Mouse (Mus musculus): ENCODE measurements around the gene Suz12. TPM values are rescaled to one million over a fixed set of nuclear protein-coding genes. Genes with fewer than 3 reads are reported as not detected.
"Not testable (repeated sequence)": the region's sequence is repeated elsewhere in the genome, so short reads cannot be mapped to it uniquely, and the experiment has no call there.

Suz12 gene
- polyA plus RNA-seq, 1 experiment from 2014 or later = 27.5 TPM

DNA sequence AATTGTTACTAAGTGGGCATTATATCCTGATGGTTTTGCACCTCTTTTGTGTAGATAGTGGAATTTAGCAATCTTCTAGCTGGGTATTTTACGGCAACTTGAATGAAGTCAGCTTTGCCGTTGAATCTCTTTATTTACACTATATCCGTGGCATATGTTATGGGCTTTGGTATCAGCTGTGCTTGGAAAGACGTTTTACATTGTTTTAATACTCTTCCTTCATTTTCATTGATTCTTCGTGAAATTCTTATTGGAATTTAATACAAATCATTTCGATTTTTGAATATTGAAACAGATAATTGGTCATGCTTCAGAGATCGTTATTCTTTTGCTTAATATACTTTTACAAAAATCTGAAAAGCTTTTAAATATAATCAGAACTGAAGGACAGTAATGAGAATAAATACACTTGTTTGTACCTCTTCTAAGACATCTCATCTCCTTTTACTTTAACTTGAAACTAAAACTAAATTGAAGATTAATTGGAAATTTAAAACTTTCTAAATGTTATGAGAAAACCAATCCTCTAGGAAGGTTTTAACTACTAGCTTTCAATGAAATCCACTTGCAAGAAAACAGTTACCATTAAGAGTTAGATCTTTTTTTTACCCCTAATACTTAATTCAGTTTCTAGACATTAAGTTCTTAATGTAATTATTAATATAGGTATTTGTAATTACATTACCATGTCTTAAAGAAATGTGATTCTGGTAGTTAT lies 1.5 kb downstream of the Suz12 start:
- H3K4me1 ChIP-seq (ENCODE audit: control insufficient read depth, insufficient read depth, low read length) = no peaks in the 10 kb centered on the region
- peak overlapping the region; percentile 53 for H3K4me2 ChIP-seq (ENCODE audit: low read depth, low read length)
- peak; percentile 24 for DNase-seq (ENCODE audit: low spot score)
- no peak for ATAC-seq (replicated peaks; ENCODE audit: insufficient number of reproducible peaks, low FRiP score, low TSS enrichment, low read depth)
- no peaks in the 10 kb centered on the region for H3K36me3 ChIP-seq (replicated peaks; ENCODE audit: control insufficient read depth, insufficient read depth, low read depth, low read length)
- 5% methylated on average over 7 of the region's 7 CpGs for WGBS
- H3K9me3 ChIP-seq (replicated peaks; ENCODE audit: control insufficient read depth, low read length) = no peaks in the 10 kb centered on the region
- peak overlapping the region; percentile 97 for H3K4me3 ChIP-seq (ENCODE audit: low read depth, low read length)
- H3K27me3 ChIP-seq (ENCODE audit: control insufficient read depth, insufficient read depth, low read length) = no peaks in the 10 kb centered on the region
- H3K27ac ChIP-seq (replicated peaks; ENCODE audit: low read depth, low read length) = no peak overlapping the region
- H3K9ac ChIP-seq (replicated peaks; ENCODE audit: low read length) = no peak overlapping the region; the same call in 1 of the 2 replicates

GRCm38 (mm10) chr11:80016533-80016932 lies 23.6 kb downstream of the Suz12 start:
- not testable (repeated sequence) for H3K27ac ChIP-seq (replicated peaks; ENCODE audit: low read depth, low read length); H3K4me1 ChIP-seq (ENCODE audit: control insufficient read depth, insufficient read depth, low read length); H3K27me3 ChIP-seq (ENCODE audit: control insufficient read depth, insufficient read depth, low read length); H3K4me3 ChIP-seq (ENCODE audit: low read depth, low read length); H3K36me3 ChIP-seq (replicated peaks; ENCODE audit: control insufficient read depth, insufficient read depth, low read depth, low read length); H3K4me2 ChIP-seq (ENCODE audit: low read depth, low read length); ATAC-seq (replicated peaks; ENCODE audit: insufficient number of reproducible peaks, low FRiP score, low TSS enrichment, low read depth); H3K9me3 ChIP-seq (replicated peaks; ENCODE audit: control insufficient read depth, low read length); DNase-seq (ENCODE audit: low spot score); H3K9ac ChIP-seq (replicated peaks; ENCODE audit: low read length)
- 91% methylated on average over 3 of the region's 5 CpGs for whole genome bisulfite sequencing

GRCm38 (mm10) chr11:80019792-80020191 lies 26.9 kb downstream of the Suz12 start:
- Histone ChIP-seq H3K9me3 (replicated peaks; ENCODE audit: control insufficient read depth, low read length) (no peaks in the 10 kb centered on the region), H3K4me3 (ENCODE audit: low read depth, low read length) (no peak overlapping the region), H3K9ac (replicated peaks; ENCODE audit: low read length) (no peak overlapping the region), H3K4me1 (ENCODE audit: control insufficient read depth, insufficient read depth, low read length) (no peaks in the 10 kb centered on the region), H3K36me3 (replicated peaks; ENCODE audit: control insufficient read depth, insufficient read depth, low read depth, low read length) (peaks cover 2% of the 10 kb centered on the region), H3K27me3 (ENCODE audit: control insufficient read depth, insufficient read depth, low read length) (no peaks in the 10 kb centered on the region), H3K27ac (replicated peaks; ENCODE audit: low read depth, low read length) (no peak overlapping the region), H3K4me2 (ENCODE audit: low read depth, low read length) (no peak overlapping the region)
- ATAC-seq (replicated peaks; ENCODE audit: insufficient number of reproducible peaks, low FRiP score, low TSS enrichment, low read depth) (no peak), DNase-seq (ENCODE audit: low spot score) (no peak)
- WGBS = 88% methylated on average over 1 of the region's 1 CpGs

DNA sequence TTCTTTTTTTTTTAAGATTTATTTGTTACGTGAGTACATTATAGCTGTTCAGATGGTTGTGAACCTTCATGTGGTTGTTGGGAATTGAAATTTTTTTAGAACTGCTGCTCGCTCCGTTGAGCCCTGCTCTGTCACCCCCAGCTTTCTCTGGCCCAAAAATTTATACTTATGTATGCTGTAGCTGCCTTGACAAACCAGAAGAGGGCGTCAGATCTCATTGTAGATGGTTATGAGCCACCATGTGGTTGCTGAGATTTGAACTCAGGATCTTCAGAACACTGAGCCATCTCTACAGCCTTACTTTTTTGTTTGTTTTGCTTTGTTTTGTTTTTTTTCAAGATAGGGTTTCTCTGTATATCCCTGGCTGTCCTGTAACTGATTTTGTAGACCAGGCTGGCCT lies 28.4 kb downstream of the Suz12 start:
- no peaks in the 10 kb centered on the region for H3K9me3 ChIP-seq (replicated peaks; ENCODE audit: control insufficient read depth, low read length)
- H3K27ac ChIP-seq (replicated peaks; ENCODE audit: low read depth, low read length) = no peak overlapping the region
- peaks cover 4% of the 10 kb centered on the region for H3K36me3 ChIP-seq (replicated peaks; ENCODE audit: control insufficient read depth, insufficient read depth, low read depth, low read length)
- H3K4me3 ChIP-seq (ENCODE audit: low read depth, low read length) = no peak overlapping the region
- WGBS = 92% methylated on average over 4 of the region's 4 CpGs
- H3K4me2 ChIP-seq (ENCODE audit: low read depth, low read length) = no peak overlapping the region
- ATAC-seq (replicated peaks; ENCODE audit: insufficient number of reproducible peaks, low FRiP score, low TSS enrichment, low read depth) (no peak), DNase-seq (ENCODE audit: low spot score) (no peak)
- no peaks in the 10 kb centered on the region for H3K4me1 ChIP-seq (ENCODE audit: control insufficient read depth, insufficient read depth, low read length)
- no peak overlapping the region for H3K9ac ChIP-seq (replicated peaks; ENCODE audit: low read length)
- no peaks in the 10 kb centered on the region for H3K27me3 ChIP-seq (ENCODE audit: control insufficient read depth, insufficient read depth, low read length)

- Histone ChIP-seq H3K27ac (replicated peaks; ENCODE audit: low read depth, low read length) (no peak overlapping the region), H3K9ac (replicated peaks; ENCODE audit: low read length) (no peak overlapping the region), H3K4me1 (ENCODE audit: control insufficient read depth, insufficient read depth, low read length) (no peaks in the 10 kb centered on the region), H3K4me2 (ENCODE audit: low read depth, low read length) (no peak overlapping the region), H3K36me3 (replicated peaks; ENCODE audit: control insufficient read depth, insufficient read depth, low read depth, low read length) (peaks cover 7% of the 10 kb centered on the region; the same call in 1 of the 2 replicates), H3K9me3 (replicated peaks; ENCODE audit: control insufficient read depth, low read length) (no peaks in the 10 kb centered on the region), H3K4me3 (ENCODE audit: low read depth, low read length) (no peak overlapping the region), H3K27me3 (ENCODE audit: control insufficient read depth, insufficient read depth, low read length) (no peaks in the 10 kb centered on the region)
- DNase-seq (ENCODE audit: low spot score) = no peak
- WGBS = 71% methylated on average over 8 of the region's 8 CpGs
- no peak for ATAC-seq (replicated peaks; ENCODE audit: insufficient number of reproducible peaks, low FRiP score, low TSS enrichment, low read depth)
Measured at GRCm38 (mm10) chr11:80037495-80037894, 44.6 kb downstream of the Suz12 start.

GRCm38 (mm10) chr11:80042615-80043418 lies 49.9 kb downstream of the Suz12 start:
- H3K4me3 ChIP-seq (ENCODE audit: low read depth, low read length) = no peak overlapping the region
- H3K9me3 ChIP-seq (replicated peaks; ENCODE audit: control insufficient read depth, low read length) = no peaks in the 10 kb centered on the region
- H3K4me1 ChIP-seq (ENCODE audit: control insufficient read depth, insufficient read depth, low read length) = no peaks in the 10 kb centered on the region
- H3K4me2 ChIP-seq (ENCODE audit: low read depth, low read length) = no peak overlapping the region
- ATAC-seq (replicated peaks; ENCODE audit: insufficient number of reproducible peaks, low FRiP score, low TSS enrichment, low read depth) (no peak), DNase-seq (ENCODE audit: low spot score) (peak; percentile 52)
- 53% methylated on average over 10 of the region's 10 CpGs for WGBS
- H3K27ac ChIP-seq (replicated peaks; ENCODE audit: low read depth, low read length) = no peak overlapping the region
- no peaks in the 10 kb centered on the region for H3K36me3 ChIP-seq (replicated peaks; ENCODE audit: control insufficient read depth, insufficient read depth, low read depth, low read length)
- H3K27me3 ChIP-seq (ENCODE audit: control insufficient read depth, insufficient read depth, low read length) = no peaks in the 10 kb centered on the region
- no peak overlapping the region for H3K9ac ChIP-seq (replicated peaks; ENCODE audit: low read length)

GRCm38 (mm10) chr11:80043419-80043817 lies 50.5 kb downstream of the Suz12 start:
- Histone ChIP-seq H3K36me3 (replicated peaks; ENCODE audit: control insufficient read depth, insufficient read depth, low read depth, low read length) (no peaks in the 10 kb centered on the region), H3K4me3 (ENCODE audit: low read depth, low read length) (no peak overlapping the region), H3K9me3 (replicated peaks; ENCODE audit: control insufficient read depth, low read length) (no peaks in the 10 kb centered on the region), H3K4me1 (ENCODE audit: control insufficient read depth, insufficient read depth, low read length) (no peaks in the 10 kb centered on the region), H3K9ac (replicated peaks; ENCODE audit: low read length) (no peak overlapping the region), H3K4me2 (ENCODE audit: low read depth, low read length) (no peak overlapping the region), H3K27me3 (ENCODE audit: control insufficient read depth, insufficient read depth, low read length) (no peaks in the 10 kb centered on the region), H3K27ac (replicated peaks; ENCODE audit: low read depth, low read length) (no peak overlapping the region)
- WGBS = 85% methylated on average over 8 of the region's 8 CpGs
- ATAC-seq (replicated peaks; ENCODE audit: insufficient number of reproducible peaks, low FRiP score, low TSS enrichment, low read depth) (no peak), DNase-seq (ENCODE audit: low spot score) (no peak)

DNA sequence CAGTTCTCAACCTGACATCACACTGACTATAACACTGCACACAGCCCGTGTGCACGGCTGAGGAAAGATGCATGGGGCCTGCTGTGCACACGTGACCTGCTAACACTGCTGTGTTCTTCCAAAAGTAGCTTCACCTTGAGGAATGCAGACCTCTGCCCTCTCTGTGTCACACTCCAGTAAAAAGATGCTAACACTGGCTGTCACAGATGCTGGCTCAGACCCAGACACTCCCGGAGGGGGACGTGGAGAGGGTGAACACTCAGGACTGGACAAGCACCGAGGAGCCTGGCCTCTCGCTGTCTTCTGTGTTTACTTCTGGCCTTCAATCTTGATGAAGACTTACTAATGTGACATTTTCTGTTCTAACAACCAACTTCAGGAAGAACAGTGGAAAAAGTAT lies 54.0 kb downstream of the Suz12 start:
- H3K9ac ChIP-seq (replicated peaks; ENCODE audit: low read length) = no peak overlapping the region
- H3K36me3 ChIP-seq (replicated peaks; ENCODE audit: control insufficient read depth, insufficient read depth, low read depth, low read length) = no peaks in the 10 kb centered on the region
- no peak for DNase-seq (ENCODE audit: low spot score)
- no peaks in the 10 kb centered on the region for H3K4me1 ChIP-seq (ENCODE audit: control insufficient read depth, insufficient read depth, low read length)
- H3K4me3 ChIP-seq (ENCODE audit: low read depth, low read length) = no peak overlapping the region
- no peak overlapping the region for H3K4me2 ChIP-seq (ENCODE audit: low read depth, low read length)
- no peaks in the 10 kb centered on the region for H3K9me3 ChIP-seq (replicated peaks; ENCODE audit: control insufficient read depth, low read length)
- ATAC-seq (replicated peaks; ENCODE audit: insufficient number of reproducible peaks, low FRiP score, low TSS enrichment, low read depth) = no peak
- H3K27me3 ChIP-seq (ENCODE audit: control insufficient read depth, insufficient read depth, low read length) = no peaks in the 10 kb centered on the region
- whole genome bisulfite sequencing = 84% methylated on average over 7 of the region's 7 CpGs
- no peak overlapping the region for H3K27ac ChIP-seq (replicated peaks; ENCODE audit: low read depth, low read length)
